Mouse (Mus musculus): Measurements from ENCODE around the gene Rsbn1. TPM values are rescaled to one million over a fixed set of nuclear protein-coding genes. Genes with fewer than 3 reads are reported as not detected.
A peak's percentile ranks its signal among the peaks of the same experiment; 100 is the strongest.

Gene Rsbn1
- polyA plus RNA-seq, 1 experiment from 2014 or later: 8.0 TPM

DNA sequence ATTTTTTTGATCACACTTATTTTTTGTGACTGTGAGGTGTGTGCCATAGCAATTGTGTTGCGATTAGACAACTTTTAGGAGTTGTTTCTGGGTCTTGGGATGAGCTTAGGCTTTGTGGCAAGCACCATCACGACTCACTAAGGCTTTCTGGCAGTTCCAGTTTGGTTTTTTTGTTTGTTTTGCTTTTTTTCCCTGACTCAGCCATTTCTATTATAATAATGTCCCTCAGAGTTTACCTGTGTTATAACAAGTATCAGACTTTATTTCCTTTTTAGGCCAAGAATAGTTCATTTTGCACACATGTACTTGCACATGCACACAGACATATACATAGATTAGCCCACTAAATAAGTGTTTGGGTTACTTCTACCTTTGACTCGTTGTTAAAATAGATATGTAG is 46.7 kb downstream of the Rsbn1 start:
- H3K4me3 ChIP-seq: no peak overlapping the region
- H3K36me3 ChIP-seq: peaks cover 20% of the 10 kb centered on the region
- H3K4me2 ChIP-seq: no peak overlapping the region
- no peaks in the 10 kb centered on the region for H3K4me1 ChIP-seq (replicated peaks)
- no peak overlapping the region for H3K27ac ChIP-seq (ENCODE audit: poor library complexity, severe bottlenecking)
- ATAC-seq (ENCODE audit: insufficient number of reproducible peaks, low FRiP score): no peak
- no peaks in the 10 kb centered on the region for H3K9me3 ChIP-seq (replicated peaks)
- 89% methylated on average over 3 of the region's 3 CpGs for WGBS
- H3K27me3 ChIP-seq (replicated peaks): no peaks in the 10 kb centered on the region
- H3K9ac ChIP-seq: no peak overlapping the region

DNA sequence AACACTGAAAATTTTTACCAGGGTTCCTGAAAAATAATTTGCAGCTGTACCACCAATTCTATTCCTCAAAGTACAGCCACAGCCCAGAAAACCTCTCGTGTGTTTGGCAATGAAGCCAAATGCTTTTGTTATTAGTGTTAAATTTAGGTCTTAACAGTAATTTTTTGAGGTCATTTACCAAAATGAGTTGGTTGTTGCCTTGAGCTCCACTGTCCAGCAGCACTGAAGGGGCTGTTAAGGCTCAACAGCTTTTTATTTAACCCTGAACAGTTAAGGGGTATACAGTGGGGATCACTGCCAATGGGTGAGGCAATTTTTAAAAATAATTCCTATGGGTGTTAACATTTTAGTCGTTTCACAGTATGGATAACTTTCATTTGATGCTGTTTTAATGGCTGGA is 53.3 kb downstream of the Rsbn1 start:
- Histone ChIP-seq H3K9ac (peak overlapping the region; percentile 92), H3K4me1 (replicated peaks) (peaks cover 9% of the 10 kb centered on the region), H3K4me3 (peak overlapping the region; percentile 85), H3K27ac (ENCODE audit: poor library complexity, severe bottlenecking) (peak overlapping the region; percentile 95), H3K4me2 (peak overlapping the region; percentile 83), H3K36me3 (peaks cover 11% of the 10 kb centered on the region), H3K9me3 (replicated peaks) (no peaks in the 10 kb centered on the region), H3K27me3 (replicated peaks) (no peaks in the 10 kb centered on the region)
- 27% methylated on average over 2 of the region's 2 CpGs for WGBS
- no peak for ATAC-seq (ENCODE audit: insufficient number of reproducible peaks, low FRiP score)

DNA sequence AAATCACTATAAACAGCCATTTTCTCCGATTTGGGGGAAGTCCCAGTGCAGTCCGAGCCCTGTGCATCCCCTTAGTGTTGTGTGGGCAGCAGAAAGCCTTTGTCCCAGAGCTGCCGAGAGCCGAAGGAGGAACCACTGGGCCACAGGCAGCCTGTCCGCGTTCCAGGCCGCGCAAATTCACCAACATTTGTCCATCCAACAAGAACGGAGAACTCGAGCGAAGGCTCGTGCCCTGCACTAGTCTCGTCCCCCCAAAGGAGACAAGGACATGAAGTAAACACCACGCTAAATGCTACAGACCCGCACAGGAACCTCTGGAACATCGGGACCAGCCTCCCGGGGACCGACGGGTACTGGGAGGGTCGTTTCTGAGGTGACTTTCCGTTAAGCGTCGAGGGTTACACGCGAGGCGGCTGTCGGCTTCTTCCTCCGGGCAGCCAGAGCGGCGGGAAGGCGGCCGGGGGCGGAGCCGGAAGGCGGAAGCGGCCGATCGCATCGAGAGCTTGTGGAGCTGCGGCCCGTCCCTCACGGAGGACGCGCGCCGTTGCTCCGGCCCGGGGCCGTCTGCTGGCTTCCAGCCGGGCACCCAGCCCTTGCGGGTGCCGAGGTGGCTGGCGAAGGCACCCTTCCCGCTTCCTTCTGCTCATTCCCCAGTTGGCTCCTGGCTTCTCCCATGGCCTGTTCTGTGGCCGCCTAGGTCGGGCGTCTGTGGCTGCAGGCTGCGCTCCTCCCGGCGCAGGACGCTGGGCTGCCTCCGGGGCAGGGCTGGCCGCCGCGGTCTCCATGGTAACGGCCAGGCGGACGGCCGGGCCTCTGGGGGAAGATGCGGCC is 54.2 kb downstream of the Rsbn1 start, which contains the start of gene Phtf1:
Gene Phtf1 (plus strand): TSS at position 250 of the 831 bp plus-strand sequence.
- H3K4me1 ChIP-seq (replicated peaks): peaks cover 9% of the 10 kb centered on the region
- peak within 1 kb of the TSS; percentile 95 for H3K27ac ChIP-seq (ENCODE audit: poor library complexity, severe bottlenecking)
- no peaks in the 10 kb centered on the region for H3K9me3 ChIP-seq (replicated peaks)
- peak within 1 kb of the TSS; percentile 85 for H3K4me3 ChIP-seq
- under 1% methylated on average over 70 of the region's 70 CpGs for WGBS
- H3K9ac ChIP-seq: peak within 1 kb of the TSS; percentile 92
- peaks cover 12% of the 10 kb centered on the region for H3K36me3 ChIP-seq
- H3K4me2 ChIP-seq: peak within 1 kb of the TSS; percentile 83
- H3K27me3 ChIP-seq (replicated peaks): no peaks in the 10 kb centered on the region
- ATAC-seq (ENCODE audit: insufficient number of reproducible peaks, low FRiP score): peak; percentile 96

DNA sequence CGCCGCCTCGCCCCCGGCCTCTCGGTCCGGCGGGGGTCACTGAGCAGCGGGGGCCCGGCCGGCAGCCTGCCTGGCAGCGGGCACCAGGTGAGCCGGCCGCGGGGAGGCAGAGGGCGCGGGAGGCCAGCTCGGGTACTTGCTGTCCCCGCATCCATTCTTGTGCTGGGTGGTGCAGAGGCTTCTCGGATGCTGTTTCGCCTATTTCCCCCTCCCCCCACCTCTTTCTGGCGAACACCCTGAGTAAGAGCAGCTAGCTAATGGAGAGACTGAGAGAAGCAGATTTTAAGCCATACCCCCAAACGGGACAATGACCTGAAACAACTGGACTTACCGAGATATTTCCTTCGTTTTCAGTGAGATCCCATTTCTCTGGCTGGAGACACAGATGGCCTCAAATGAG is 54.8 kb downstream of the Rsbn1 start:
- no peaks in the 10 kb centered on the region for H3K9me3 ChIP-seq (replicated peaks)
- no peaks in the 10 kb centered on the region for H3K27me3 ChIP-seq (replicated peaks)
- peak overlapping the region; percentile 83 for H3K4me2 ChIP-seq
- 2% methylated on average over 24 of the region's 24 CpGs for WGBS
- H3K4me3 ChIP-seq: peak overlapping the region; percentile 85
- peak; percentile 49 for ATAC-seq (ENCODE audit: insufficient number of reproducible peaks, low FRiP score)
- H3K9ac ChIP-seq: peak overlapping the region; percentile 92
- H3K27ac ChIP-seq (ENCODE audit: poor library complexity, severe bottlenecking): peak overlapping the region; percentile 95
- peaks cover 12% of the 10 kb centered on the region; the same call in 1 of the 2 replicates for H3K36me3 ChIP-seq
- peaks cover 9% of the 10 kb centered on the region for H3K4me1 ChIP-seq (replicated peaks)

DNA sequence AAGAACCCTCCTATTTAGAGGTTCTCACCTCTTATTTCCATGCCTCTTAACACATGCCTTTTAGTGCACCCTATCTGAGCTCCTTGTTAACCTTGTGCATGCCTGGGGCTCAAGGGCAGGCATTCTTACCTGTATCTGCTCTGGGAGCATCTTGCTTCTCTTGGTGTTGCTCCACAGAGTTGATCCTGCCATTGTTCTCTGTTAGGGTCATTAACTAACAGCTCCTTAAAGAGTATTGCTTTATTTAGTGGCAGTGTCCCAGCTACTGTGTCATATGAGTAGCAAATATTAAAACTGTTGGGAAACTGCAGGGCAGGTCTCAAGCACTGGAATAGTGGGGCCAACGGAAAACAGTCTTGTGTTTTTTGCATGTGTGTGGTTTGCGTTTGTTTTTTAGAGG is 57.2 kb downstream of the Rsbn1 start:
- 94% methylated on average over 2 of the region's 2 CpGs for WGBS
- ATAC-seq (ENCODE audit: insufficient number of reproducible peaks, low FRiP score): no peak
- H3K9ac ChIP-seq: no peak overlapping the region
- no peak overlapping the region for H3K27ac ChIP-seq (ENCODE audit: poor library complexity, severe bottlenecking)
- no peak overlapping the region for H3K4me2 ChIP-seq
- peaks cover 9% of the 10 kb centered on the region for H3K4me1 ChIP-seq (replicated peaks)
- H3K4me3 ChIP-seq: no peak overlapping the region
- peaks cover 17% of the 10 kb centered on the region; the same call in 1 of the 2 replicates for H3K36me3 ChIP-seq
- H3K27me3 ChIP-seq (replicated peaks): no peaks in the 10 kb centered on the region
- no peaks in the 10 kb centered on the region for H3K9me3 ChIP-seq (replicated peaks)

DNA sequence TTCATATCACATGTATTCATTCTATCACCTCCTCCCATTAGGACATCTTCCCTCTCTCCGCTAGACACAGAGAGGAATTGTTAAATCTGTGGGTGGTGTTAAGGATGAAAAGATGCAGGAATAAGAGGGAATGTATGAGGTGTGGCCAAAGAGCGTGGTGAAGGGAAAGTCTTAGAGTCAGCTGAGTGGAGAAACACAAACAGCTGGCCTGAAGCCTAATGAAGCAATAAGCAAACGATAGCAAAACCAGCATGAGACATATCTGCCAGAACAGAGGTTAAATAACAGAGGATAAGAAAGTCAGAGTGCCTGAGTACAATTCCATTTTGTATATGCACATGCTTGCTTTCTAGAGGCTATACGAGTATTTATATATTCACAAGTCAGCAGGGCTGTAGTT is 70.6 kb downstream of the Rsbn1 start:
- H3K36me3 ChIP-seq: peaks cover 42% of the 10 kb centered on the region
- H3K27me3 ChIP-seq (replicated peaks): no peaks in the 10 kb centered on the region
- H3K9ac ChIP-seq: no peak overlapping the region
- H3K4me2 ChIP-seq: no peak overlapping the region
- no peak overlapping the region for H3K27ac ChIP-seq (ENCODE audit: poor library complexity, severe bottlenecking)
- ATAC-seq (ENCODE audit: insufficient number of reproducible peaks, low FRiP score): no peak
- no peak overlapping the region for H3K4me3 ChIP-seq
- no peaks in the 10 kb centered on the region for H3K4me1 ChIP-seq (replicated peaks)
- no peaks in the 10 kb centered on the region for H3K9me3 ChIP-seq (replicated peaks)
- WGBS: 78% methylated on average over 4 of the region's 4 CpGs

DNA sequence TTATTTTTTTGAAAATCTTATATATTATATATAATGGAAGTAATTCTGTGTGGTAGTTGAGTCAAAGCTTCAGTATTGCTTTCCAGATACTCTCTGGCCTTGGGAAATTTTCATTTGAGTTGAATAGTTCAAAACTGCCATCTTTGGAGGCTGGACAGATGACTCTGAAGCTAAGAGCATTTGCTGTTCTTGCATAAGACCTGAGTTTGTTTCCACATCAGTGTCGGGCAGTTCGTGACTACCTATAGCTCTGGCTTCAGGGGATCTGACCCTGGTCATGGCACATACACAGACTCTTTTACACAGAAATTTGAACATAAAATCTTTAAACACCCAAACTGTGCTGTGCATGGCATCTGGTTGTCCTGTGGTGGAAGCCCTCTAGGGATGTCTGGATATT is 71.3 kb downstream of the Rsbn1 start:
- H3K4me1 ChIP-seq (replicated peaks): no peaks in the 10 kb centered on the region
- no peak overlapping the region for H3K27ac ChIP-seq (ENCODE audit: poor library complexity, severe bottlenecking)
- no peak overlapping the region for H3K4me2 ChIP-seq
- ATAC-seq (ENCODE audit: insufficient number of reproducible peaks, low FRiP score): no peak
- 95% methylated on average over 2 of the region's 2 CpGs for WGBS
- peaks cover 44% of the 10 kb centered on the region for H3K36me3 ChIP-seq
- H3K4me3 ChIP-seq: no peak overlapping the region
- no peaks in the 10 kb centered on the region for H3K27me3 ChIP-seq (replicated peaks)
- H3K9me3 ChIP-seq (replicated peaks): no peaks in the 10 kb centered on the region
- no peak overlapping the region for H3K9ac ChIP-seq

DNA sequence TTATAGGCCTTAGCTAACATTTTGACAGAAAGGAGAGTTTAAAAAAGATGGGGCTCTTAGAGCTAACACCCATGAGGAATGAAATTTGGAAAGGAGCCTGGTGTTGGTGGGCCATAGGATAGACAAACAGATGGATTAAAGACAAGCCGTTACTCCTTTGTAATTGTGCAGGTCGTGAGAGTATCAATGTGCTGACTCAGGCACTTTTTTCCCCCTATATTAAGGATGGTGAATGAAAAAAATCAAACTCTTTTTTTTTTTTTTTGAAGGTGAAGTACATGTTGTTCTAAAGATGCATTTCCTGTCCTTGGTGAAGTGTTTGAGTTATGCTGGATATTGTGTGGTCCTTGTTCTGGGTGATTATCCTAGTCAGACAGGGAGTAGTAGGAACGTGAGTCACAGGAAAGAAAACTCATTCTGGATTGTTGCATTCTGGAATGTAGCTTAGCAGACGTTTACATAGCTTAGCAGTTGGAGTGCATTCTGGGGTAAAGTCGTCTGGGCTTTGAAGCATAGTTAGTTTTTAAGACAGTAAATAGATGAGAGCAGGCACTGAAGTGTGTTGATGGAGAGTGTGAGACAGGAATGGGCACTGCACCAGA is 74.0 kb downstream of the Rsbn1 start:
- Histone ChIP-seq H3K9me3 (replicated peaks) (no peaks in the 10 kb centered on the region), H3K27me3 (replicated peaks) (no peaks in the 10 kb centered on the region), H3K4me3 (no peak overlapping the region), H3K4me1 (replicated peaks) (no peaks in the 10 kb centered on the region), H3K27ac (ENCODE audit: poor library complexity, severe bottlenecking) (no peak overlapping the region), H3K4me2 (no peak overlapping the region), H3K36me3 (peaks cover 61% of the 10 kb centered on the region), H3K9ac (no peak overlapping the region)
- no peak for ATAC-seq (ENCODE audit: insufficient number of reproducible peaks, low FRiP score)
- WGBS: 58% methylated on average over 5 of the region's 5 CpGs

DNA sequence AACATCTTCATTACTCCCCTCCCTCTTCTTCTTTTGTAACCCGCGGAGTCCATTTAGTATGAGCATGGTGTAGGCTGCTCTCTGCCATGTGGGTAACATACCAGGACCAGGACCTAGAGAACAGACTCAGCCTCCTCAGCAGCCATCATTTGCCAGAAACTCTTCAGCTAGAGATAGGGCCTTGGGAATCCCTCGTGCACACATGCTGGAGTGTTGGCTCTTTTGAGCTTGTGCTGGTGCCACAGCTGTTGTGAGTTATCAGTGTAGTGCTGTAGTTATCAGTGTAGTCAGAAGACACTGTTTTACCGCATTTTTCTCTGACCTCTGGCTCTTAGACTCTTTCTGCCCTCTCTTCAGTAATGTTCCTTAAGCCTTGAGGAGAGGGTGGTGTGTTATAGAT is 75.4 kb downstream of the Rsbn1 start:
- ATAC-seq (ENCODE audit: insufficient number of reproducible peaks, low FRiP score): no peak
- Histone ChIP-seq H3K27me3 (replicated peaks) (no peaks in the 10 kb centered on the region), H3K4me2 (no peak overlapping the region), H3K36me3 (peaks cover 60% of the 10 kb centered on the region), H3K27ac (ENCODE audit: poor library complexity, severe bottlenecking) (no peak overlapping the region), H3K4me1 (replicated peaks) (no peaks in the 10 kb centered on the region), H3K9me3 (replicated peaks) (no peaks in the 10 kb centered on the region), H3K9ac (no peak overlapping the region), H3K4me3 (no peak overlapping the region)
- 65% methylated on average over 4 of the region's 4 CpGs for WGBS

DNA sequence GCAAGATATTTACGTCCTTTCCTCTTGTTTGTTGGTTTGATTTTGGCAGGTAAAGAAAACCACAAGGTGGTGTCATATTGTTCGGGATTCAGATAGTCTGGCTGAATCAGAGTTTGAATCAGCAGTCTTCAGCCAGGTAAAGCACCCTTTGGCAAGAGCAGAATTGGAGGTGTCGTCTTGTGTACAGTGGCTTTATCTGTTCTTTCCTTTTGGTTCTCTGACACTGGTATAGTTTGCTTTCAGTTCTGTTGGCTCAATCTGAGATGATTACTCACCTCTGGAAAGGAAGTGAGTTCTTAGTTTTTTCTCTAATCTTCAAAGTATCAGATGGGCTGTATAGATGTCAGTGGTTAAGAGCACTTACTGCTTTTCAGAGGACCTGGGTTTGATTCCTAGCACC is 77.4 kb downstream of the Rsbn1 start:
- WGBS: 89% methylated on average over 3 of the region's 3 CpGs
- peaks cover 63% of the 10 kb centered on the region for H3K36me3 ChIP-seq
- no peak for ATAC-seq (ENCODE audit: insufficient number of reproducible peaks, low FRiP score)
- no peaks in the 10 kb centered on the region for H3K27me3 ChIP-seq (replicated peaks)
- H3K9me3 ChIP-seq (replicated peaks): no peaks in the 10 kb centered on the region
- no peak overlapping the region for H3K9ac ChIP-seq
- no peak overlapping the region for H3K27ac ChIP-seq (ENCODE audit: poor library complexity, severe bottlenecking)
- no peak overlapping the region for H3K4me2 ChIP-seq
- no peak overlapping the region for H3K4me3 ChIP-seq
- peaks cover 4% of the 10 kb centered on the region for H3K4me1 ChIP-seq (replicated peaks)

DNA sequence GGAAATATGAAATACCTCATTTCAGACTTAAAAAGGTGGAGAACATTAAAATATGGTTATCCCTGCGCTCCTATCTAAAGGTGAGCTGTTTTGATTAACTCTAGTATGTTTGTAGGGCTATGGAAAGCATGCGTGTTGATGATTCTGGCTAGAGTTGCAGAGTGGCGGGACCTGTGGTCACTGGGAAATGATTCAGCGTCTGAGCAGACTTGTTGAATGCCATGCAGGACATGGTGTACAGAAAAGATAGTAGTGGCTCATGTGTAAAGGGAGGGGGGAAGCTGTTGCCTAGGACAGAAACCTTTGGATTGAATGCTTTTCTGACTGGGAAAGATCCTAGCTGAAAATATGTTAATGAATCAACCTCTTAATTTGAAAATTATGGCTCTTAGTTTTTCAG is 84.8 kb downstream of the Rsbn1 start:
- Histone ChIP-seq H3K9ac (no peak overlapping the region), H3K4me1 (replicated peaks) (peaks cover 5% of the 10 kb centered on the region), H3K27ac (ENCODE audit: poor library complexity, severe bottlenecking) (no peak overlapping the region), H3K4me2 (no peak overlapping the region), H3K36me3 (peaks cover 49% of the 10 kb centered on the region), H3K9me3 (replicated peaks) (no peaks in the 10 kb centered on the region), H3K27me3 (replicated peaks) (no peaks in the 10 kb centered on the region), H3K4me3 (no peak overlapping the region)
- ATAC-seq (ENCODE audit: insufficient number of reproducible peaks, low FRiP score): no peak
- 86% methylated on average over 4 of the region's 4 CpGs for WGBS
